8 mouse cellular contexts compared by ENCODE assay signal in genomic region chr4:117133817-117134600, GRCm38 (mm10). TPM values are rescaled to one million over a fixed set of nuclear protein-coding genes. Genes with fewer than 3 reads are reported as not detected.
DNase-seq lines count a peak whose midpoint lies in the region; ATAC-seq lines count a peak whose summit lies in the region.

Gene Plk3 (minus strand): TSS chr4:117133963.

- peak within 1 kb of the TSS; percentile 84 for H3K9ac ChIP-seq in hindbrain, embryonic 12.5 days

- 0 out of 2 replicates have a peak, but pooled peaks cover 11% of the 10 kb centered on the region for H3K27me3 ChIP-seq in hindbrain, embryonic 12.5 days

- H3K4me1 ChIP-seq in hindbrain, embryonic 12.5 days, result peaks cover 35% of the 10 kb centered on the region

- H3K4me2 ChIP-seq in hindbrain, embryonic 12.5 days (replicated peaks), result peak within 1 kb of the TSS; percentile 82

- ATAC-seq in hindbrain, embryonic 12.5 days (ENCODE audit: low FRiP score), result peak; percentile 87

- H3K4me3 ChIP-seq in hindbrain, embryonic 12.5 days, result peak within 1 kb of the TSS; percentile 83

- no peaks in the 10 kb centered on the region for H3K9me3 ChIP-seq in hindbrain, embryonic 12.5 days (replicated peaks)

- H3K27ac ChIP-seq in hindbrain, embryonic 12.5 days, result peak within 1 kb of the TSS; percentile 79

- peaks cover 9% of the 10 kb centered on the region for H3K36me3 ChIP-seq in hindbrain, embryonic 12.5 days

- WGBS in hindbrain, embryonic 12.5 days, result 3% methylated on average over 36 of the region's 48 CpGs

- peak; percentile 97 for DNase-seq in Muller cell, postnatal 12 days (ENCODE audit: inconsistent ontology term)
- peak; percentile 98 for DNase-seq in cerebellum, adult 9-11 months
- peak; percentile 93 to 97 for DNase-seq in frontal cortex, postnatal 10 days (ENCODE audit: low spot score in 2 of 2)
- peak; percentile 96 to 98 for DNase-seq in layer of hippocampus, postnatal 14 days (ENCODE audit: low spot score in 2 of 2)
- DNase-seq in lung, postnatal 14 days, result peak; percentile 99
- peak; percentile 90 for DNase-seq in retina, adult 2 months (ENCODE audit: low read depth, low spot score)
- peak; percentile 97 to 98 for DNase-seq in thymus, postnatal 36 days

RNA-seq across cellular contexts. Expression of gene Plk3, which starts in this region (rescaled TPM):
- polyA plus RNA-seq in hindbrain, embryonic 12.5 days (2016; fragmentation: Nextera tagmentation; extraction: Ambion mirVana), result 26.4 and 29.6 TPM in 2 replicates
- total RNA-seq in layer of hippocampus, postnatal 14 days (2021), result 10 to 100 TPM; 11.6 to 13.8 TPM

Comparison
In these comparisons a context has a peak if more than half of its experiments do, and no peak if none do; other contexts are left out.
1. Peak in every context shown above with its lines: DNase-seq, ATAC-seq, H3K4me3 ChIP-seq and H3K27ac ChIP-seq.